Mouse (Mus musculus): ENCODE results near the gene Gtf3c3. TPM values are rescaled to one million over a fixed set of nuclear protein-coding genes. Genes with fewer than 3 reads are reported as not detected.

The Gtf3c3 gene
- total and polyA plus RNA-seq, 2 experiments from 2014 or later = 15.9 to 33.8 TPM

DNA sequence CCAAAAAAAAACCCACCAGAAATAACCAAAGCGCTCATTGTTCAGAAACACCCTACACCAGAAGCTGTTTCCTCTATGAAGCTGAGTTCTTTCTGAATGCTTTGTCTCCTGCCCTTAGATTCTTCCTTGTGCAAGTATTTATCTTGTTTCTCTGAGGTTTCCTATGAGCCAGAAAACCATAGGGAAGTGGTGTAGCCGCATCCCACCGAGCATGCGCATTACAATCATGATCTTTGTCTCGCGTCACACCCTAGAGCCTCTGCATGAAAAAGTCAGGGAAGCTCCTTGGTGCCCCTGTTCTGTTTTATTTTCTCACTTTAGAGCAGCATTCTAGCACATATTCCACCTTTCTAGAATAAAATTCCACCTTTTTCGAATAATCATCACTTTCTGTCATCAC lies 4.9 kb upstream of the Gtf3c3 start:
- no peak overlapping the region for H3K9ac ChIP-seq
- H3K4me2 ChIP-seq (ENCODE audit: low read depth) = no peak overlapping the region
- DNase-seq = peak; percentile 20
- TF ChIP-seq CTCF (IDR thresholded peaks at IDR 0.05; ENCODE audit: low read depth) = no peak
- ATAC-seq = no peak
- no peaks in the 10 kb centered on the region; the same call in 1 of the 2 replicates for H3K27me3 ChIP-seq (ENCODE audit: insufficient read depth, low read length)
- 59% methylated on average over 7 of the region's 7 CpGs for WGBS
- H3K4me3 ChIP-seq (ENCODE audit: low read depth, low read length) = no peak overlapping the region
- peaks cover 5% of the 10 kb centered on the region; the same call in 1 of the 2 replicates for H3K4me1 ChIP-seq (ENCODE audit: insufficient read depth)
- H3K27ac ChIP-seq (ENCODE audit: low read depth, low read length) = no peak overlapping the region
- no peaks in the 10 kb centered on the region for H3K36me3 ChIP-seq (ENCODE audit: insufficient read depth)
- H3K9me3 ChIP-seq (ENCODE audit: low read length) = no peaks in the 10 kb centered on the region

DNA sequence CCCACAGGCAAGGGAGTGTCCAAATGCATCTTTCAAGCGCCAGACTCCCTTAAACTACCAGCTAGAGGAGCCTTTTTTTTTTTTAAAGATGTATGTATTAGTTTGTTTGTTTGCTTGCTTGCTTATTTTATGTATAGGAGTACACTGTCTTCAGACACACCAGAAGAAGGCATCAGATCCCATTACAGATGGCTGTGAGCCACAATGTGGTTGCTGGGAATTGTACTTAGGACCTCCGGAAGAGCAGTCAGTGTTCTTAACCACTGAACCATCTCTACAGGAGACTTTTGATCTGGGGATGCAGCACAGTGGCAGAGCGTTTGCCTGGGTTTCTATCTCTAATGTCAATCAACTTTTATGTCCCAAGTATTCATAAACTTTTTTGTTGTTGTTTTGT lies 307 bp upstream of the Gtf3c3 start:
- WGBS = 46% methylated on average over 3 of the region's 3 CpGs
- Histone ChIP-seq H3K27me3 (ENCODE audit: insufficient read depth, low read length) (no peaks in the 10 kb centered on the region), H3K36me3 (ENCODE audit: insufficient read depth) (no peaks in the 10 kb centered on the region), H3K4me3 (ENCODE audit: low read depth, low read length) (peak overlapping the region; percentile 79), H3K4me2 (ENCODE audit: low read depth) (peak overlapping the region; percentile 61), H3K27ac (ENCODE audit: low read depth, low read length) (peak overlapping the region; percentile 45; the same call in 1 of the 2 replicates), H3K9ac (peak overlapping the region; percentile 81), H3K9me3 (ENCODE audit: low read length) (no peaks in the 10 kb centered on the region), H3K4me1 (ENCODE audit: insufficient read depth) (peaks cover 15% of the 10 kb centered on the region)
- no peak for ATAC-seq
- TF ChIP-seq CTCF (IDR thresholded peaks at IDR 0.05; ENCODE audit: low read depth) = no peak
- no peak for DNase-seq

DNA sequence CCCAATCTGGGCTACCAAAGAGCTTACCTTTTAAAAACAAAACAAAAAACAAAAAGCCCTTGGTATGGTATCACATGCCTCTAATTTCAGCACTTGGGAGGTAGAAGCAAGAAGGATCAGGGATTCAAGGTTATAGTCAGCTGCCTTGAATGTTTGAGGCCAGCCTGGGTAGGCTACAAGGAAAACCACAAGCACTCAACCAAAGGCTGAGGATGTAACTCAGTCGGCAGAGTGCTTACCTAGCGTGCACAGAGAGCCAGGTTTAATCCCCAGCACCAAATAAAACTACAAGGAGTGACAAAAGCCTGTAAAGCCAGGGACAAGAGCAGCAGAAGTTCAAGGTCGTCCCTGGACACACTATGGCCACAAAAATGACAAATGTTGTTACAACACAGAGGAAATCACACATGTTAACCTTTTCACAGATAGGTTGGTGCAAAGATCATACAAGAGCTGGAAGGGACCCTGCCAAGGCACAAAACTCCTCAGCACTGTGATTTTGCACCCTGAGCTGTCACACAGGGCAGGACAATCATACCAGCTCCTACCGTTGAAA lies 16.5 kb downstream of the Gtf3c3 start:
- H3K9me3 ChIP-seq (ENCODE audit: low read length) = no peaks in the 10 kb centered on the region
- H3K36me3 ChIP-seq (ENCODE audit: insufficient read depth) = peaks cover 55% of the 10 kb centered on the region
- ATAC-seq (no peak), DNase-seq (no peak)
- H3K27me3 ChIP-seq (ENCODE audit: insufficient read depth, low read length) = no peaks in the 10 kb centered on the region
- no peak overlapping the region for H3K4me2 ChIP-seq (ENCODE audit: low read depth)
- TF ChIP-seq CTCF (IDR thresholded peaks at IDR 0.05; ENCODE audit: low read depth) = no peak
- 89% methylated on average over 4 of the region's 4 CpGs for WGBS
- no peak overlapping the region for H3K27ac ChIP-seq (ENCODE audit: low read depth, low read length)
- no peaks in the 10 kb centered on the region for H3K4me1 ChIP-seq (ENCODE audit: insufficient read depth)
- no peak overlapping the region for H3K4me3 ChIP-seq (ENCODE audit: low read depth, low read length)
- H3K9ac ChIP-seq = no peak overlapping the region

DNA sequence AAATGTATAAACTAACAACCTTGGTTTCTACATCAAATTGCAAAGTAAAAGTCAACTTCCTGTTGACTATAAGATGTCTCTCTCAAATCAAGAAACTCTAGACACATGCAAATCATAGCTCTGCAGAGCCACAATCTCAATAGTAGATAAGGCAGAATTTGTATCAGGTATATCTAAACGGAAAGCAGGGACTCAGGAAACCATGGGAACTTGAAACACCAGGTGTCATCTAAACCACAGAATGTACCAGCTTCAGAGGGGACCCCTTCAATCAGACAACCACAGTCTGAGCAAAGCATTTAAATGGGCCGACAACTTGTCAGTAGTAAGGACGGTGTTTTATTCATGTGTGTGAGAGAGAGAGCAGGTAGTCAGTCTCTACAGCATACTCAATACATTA lies 17.1 kb downstream of the Gtf3c3 start:
- H3K9ac ChIP-seq = no peak overlapping the region
- no peak overlapping the region for H3K27ac ChIP-seq (ENCODE audit: low read depth, low read length)
- H3K4me3 ChIP-seq (ENCODE audit: low read depth, low read length) = no peak overlapping the region
- 96% methylated on average over 3 of the region's 3 CpGs for WGBS
- H3K4me2 ChIP-seq (ENCODE audit: low read depth) = no peak overlapping the region
- H3K36me3 ChIP-seq (ENCODE audit: insufficient read depth) = peaks cover 53% of the 10 kb centered on the region
- ATAC-seq (no peak), DNase-seq (no peak)
- no peaks in the 10 kb centered on the region for H3K4me1 ChIP-seq (ENCODE audit: insufficient read depth)
- TF ChIP-seq CTCF (IDR thresholded peaks at IDR 0.05; ENCODE audit: low read depth) = no peak
- H3K9me3 ChIP-seq (ENCODE audit: low read length) = no peaks in the 10 kb centered on the region
- H3K27me3 ChIP-seq (ENCODE audit: insufficient read depth, low read length) = no peaks in the 10 kb centered on the region

DNA sequence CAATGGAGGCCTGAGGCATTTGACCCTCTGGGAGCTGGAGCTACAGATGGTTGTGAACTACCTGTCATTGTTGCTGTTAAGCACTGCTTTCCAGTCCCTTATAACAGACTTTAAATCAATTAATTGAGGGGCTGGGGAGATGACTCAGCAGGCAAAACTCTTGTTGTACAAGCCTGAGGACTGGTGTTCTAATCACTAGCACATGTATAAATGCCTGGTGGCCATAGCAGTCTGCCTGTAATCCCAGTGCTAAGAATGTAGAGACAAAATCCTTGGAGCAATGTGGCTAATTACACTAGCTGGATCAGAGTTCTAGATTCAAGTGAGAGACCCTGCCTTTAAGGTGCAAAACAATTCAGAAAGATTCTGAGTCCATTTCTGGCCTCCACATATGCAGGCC lies 36.0 kb downstream of the Gtf3c3 start:
- ATAC-seq = no peak

DNA sequence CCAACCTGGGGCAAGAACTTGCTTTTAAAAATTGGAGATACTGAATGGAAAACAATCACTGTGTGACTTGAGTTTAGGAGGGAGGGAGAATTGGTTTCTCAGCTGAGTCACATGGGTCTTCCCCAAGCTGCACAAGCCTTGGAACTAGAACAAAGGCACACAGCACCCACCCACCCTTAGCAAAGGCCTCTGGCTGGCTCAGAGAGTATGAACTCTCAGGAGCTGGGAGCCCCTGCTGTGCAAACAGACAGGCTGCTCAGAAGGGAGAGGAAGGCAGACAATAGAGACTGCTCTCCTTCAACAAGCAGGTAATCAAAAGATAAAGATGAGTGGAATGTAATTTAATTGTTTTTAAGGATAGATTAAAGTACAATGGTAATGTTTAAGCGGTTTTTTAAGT lies 54.5 kb downstream of the Gtf3c3 start:
- no peaks in the 10 kb centered on the region for H3K27me3 ChIP-seq (ENCODE audit: insufficient read depth, low read length)
- no peak for TF ChIP-seq CTCF (IDR thresholded peaks at IDR 0.05; ENCODE audit: low read depth)
- ATAC-seq = no peak
- H3K4me2 ChIP-seq (ENCODE audit: low read depth) = no peak overlapping the region
- H3K36me3 ChIP-seq (ENCODE audit: insufficient read depth) = no peaks in the 10 kb centered on the region
- no peaks in the 10 kb centered on the region for H3K4me1 ChIP-seq (ENCODE audit: insufficient read depth)
- no peaks in the 10 kb centered on the region for H3K9me3 ChIP-seq (ENCODE audit: low read length)
- H3K27ac ChIP-seq (ENCODE audit: low read depth, low read length) = no peak overlapping the region
- WGBS = 6% methylated on average over 1 of the region's 1 CpGs
- no peak overlapping the region for H3K4me3 ChIP-seq (ENCODE audit: low read depth, low read length)
- DNase-seq = no peak
- no peak overlapping the region for H3K9ac ChIP-seq

More for the DNA sequence above, 36.0 kb downstream of the Gtf3c3 start:
- H3K27me3 ChIP-seq (ENCODE audit: insufficient read depth, low read length) = no peaks in the 10 kb centered on the region
- TF ChIP-seq CTCF (IDR thresholded peaks at IDR 0.05; ENCODE audit: low read depth) = no peak
- no peak overlapping the region for H3K27ac ChIP-seq (ENCODE audit: low read depth, low read length)
- no peaks in the 10 kb centered on the region for H3K9me3 ChIP-seq (ENCODE audit: low read length)
- H3K4me3 ChIP-seq (ENCODE audit: low read depth, low read length) = no peak overlapping the region
- no peaks in the 10 kb centered on the region for H3K4me1 ChIP-seq (ENCODE audit: insufficient read depth)
- H3K9ac ChIP-seq = no peak overlapping the region
- H3K36me3 ChIP-seq (ENCODE audit: insufficient read depth) = peaks cover 36% of the 10 kb centered on the region
- no peak overlapping the region for H3K4me2 ChIP-seq (ENCODE audit: low read depth)
- DNase-seq = no peak

DNA sequence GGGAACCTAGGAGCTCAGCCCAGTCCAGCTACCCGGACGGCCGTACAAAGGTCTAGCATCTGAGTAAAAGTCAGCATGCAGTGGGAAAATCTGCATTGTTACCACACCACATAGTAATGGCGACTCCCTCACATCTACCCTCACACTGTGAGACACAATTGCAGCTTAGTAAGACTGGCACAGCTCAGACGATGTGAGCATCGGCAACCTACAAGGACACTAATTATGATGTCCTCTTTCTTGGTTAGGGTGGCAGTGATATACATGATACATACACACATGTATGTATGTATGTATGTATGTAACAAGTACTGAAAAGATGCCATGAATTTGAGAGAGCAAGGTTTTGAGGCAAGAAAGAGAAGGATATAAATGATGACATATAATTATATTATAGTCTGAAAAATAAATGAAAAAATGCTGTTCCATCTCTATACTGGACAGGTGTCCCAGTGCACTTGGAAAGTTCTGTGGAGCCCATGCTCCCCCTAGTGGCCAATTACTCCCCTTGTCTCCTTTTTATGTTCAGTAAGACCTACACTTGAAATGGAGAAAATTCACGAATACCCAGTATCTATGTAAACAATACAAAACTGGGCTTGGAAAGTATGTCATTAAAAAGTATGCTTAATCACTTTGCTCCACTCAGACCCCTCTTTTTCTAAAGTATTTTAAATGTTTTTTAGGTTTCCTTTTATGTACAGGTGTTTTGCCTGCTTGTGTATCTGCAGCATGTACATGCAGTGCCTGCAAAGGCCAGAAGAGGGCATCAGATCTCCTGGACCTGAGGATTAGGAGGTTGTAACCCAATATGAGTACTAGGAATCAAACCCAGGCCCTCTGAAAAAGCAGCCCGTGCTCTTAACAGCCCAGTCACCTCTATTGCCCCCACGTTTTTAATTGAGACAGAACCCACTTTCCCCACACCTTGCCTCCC lies 57.5 kb downstream of the Gtf3c3 start:
- 90% methylated on average over 9 of the region's 9 CpGs for WGBS
- peak; percentile 76 for TF ChIP-seq CTCF (IDR thresholded peaks at IDR 0.05; ENCODE audit: low read depth)

More for the DNA sequence above, 57.5 kb downstream of the Gtf3c3 start:
- Histone ChIP-seq H3K9ac (no peak overlapping the region), H3K36me3 (ENCODE audit: insufficient read depth) (no peaks in the 10 kb centered on the region), H3K4me1 (ENCODE audit: insufficient read depth) (no peaks in the 10 kb centered on the region), H3K4me2 (ENCODE audit: low read depth) (no peak overlapping the region), H3K27ac (ENCODE audit: low read depth, low read length) (no peak overlapping the region), H3K27me3 (ENCODE audit: insufficient read depth, low read length) (no peaks in the 10 kb centered on the region), H3K9me3 (ENCODE audit: low read length) (no peaks in the 10 kb centered on the region), H3K4me3 (ENCODE audit: low read depth, low read length) (no peak overlapping the region)
- ATAC-seq = peak; percentile 72; the same call in 1 of the 2 replicates
- peak; percentile 81 for DNase-seq

Data from forebrain, postnatal 0 days (tissue).